Mouse (Mus musculus) hematopoietic stem cell, adult 5-6 weeks (primary cell): ENCODE measurements around the gene Cdk6. TPM values are rescaled to one million over a fixed set of nuclear protein-coding genes. Genes with fewer than 3 reads are reported as not detected.

Experiments used
- ATAC-seq, 2 experiments: fragments of 125-278 bp in 1 of 2; replicated peaks in 1 of 2; 2 replicates each; pipeline ENCODE4 v1.8.0; 2016 to 2017; ENCODE audit warnings: inconsistent platforms in 2 of 2, mild to moderate bottlenecking in 2 of 2, moderate number of reproducible peaks in 2 of 2, low read depth in 1 of 2, moderate TSS enrichment in 1 of 2; ENCODE audit not compliant: low FRiP score in 2 of 2, poor library complexity in 2 of 2, severe bottlenecking in 2 of 2, insufficient read depth in 1 of 2, low TSS enrichment in 1 of 2
- total RNA-seq: library from RNA; stranded (forward); fragments of 172-1452, 232-1000 nt; gene quantifications from 2 replicates; pipeline ENCODE4 v1.2.3, GENCODE M21; 2017

Cdk6 gene
- total RNA-seq, 1 experiment from 2014 or later: 171 TPM

GRCm38 (mm10) chr5:3488146-3488774 lies 147.0 kb downstream of the Cdk6 start:
- ATAC-seq: no peak

- ATAC-seq: no peak
These were observed 149.1 kb downstream of the Cdk6 start for GRCm38 (mm10) chr5:3490358-3490757.

- peak in 1 of 2 experiments; percentile 27; a peak in 2 of 4 replicates for ATAC-seq
These were observed 149.8 kb downstream of the Cdk6 start for GRCm38 (mm10) chr5:3491084-3491483.

GRCm38 (mm10) chr5:3491883-3492282 lies 150.6 kb downstream of the Cdk6 start:
- ATAC-seq: peak in 1 of 2 experiments; percentile 19; a peak in 1 of 4 replicates

- no peak for ATAC-seq
These were observed 151.7 kb downstream of the Cdk6 start for GRCm38 (mm10) chr5:3492776-3493636.

- ATAC-seq: no peak
These were observed 152.7 kb downstream of the Cdk6 start for GRCm38 (mm10) chr5:3493968-3494367.

- ATAC-seq: peak; percentile 63 to 70
These were observed 153.3 kb downstream of the Cdk6 start for GRCm38 (mm10) chr5:3494452-3495187.

- peak; percentile 23 to 29; a peak in 3 of 4 replicates for ATAC-seq
These were observed 156.2 kb downstream of the Cdk6 start for GRCm38 (mm10) chr5:3497505-3497925.

- ATAC-seq: no peak
These were observed 159.0 kb downstream of the Cdk6 start for GRCm38 (mm10) chr5:3500298-3500697.

GRCm38 (mm10) chr5:3500957-3501563 lies 159.8 kb downstream of the Cdk6 start:
- no peak for ATAC-seq

- ATAC-seq: no peak
These were observed 160.3 kb downstream of the Cdk6 start for GRCm38 (mm10) chr5:3501564-3502001.

GRCm38 (mm10) chr5:3502610-3503350 lies 161.5 kb downstream of the Cdk6 start:
- ATAC-seq: peak; percentile 40 to 63; a peak in 3 of 4 replicates

GRCm38 (mm10) chr5:3503373-3503772 lies 162.1 kb downstream of the Cdk6 start:
- ATAC-seq: no peak

GRCm38 (mm10) chr5:3503836-3504323 lies 162.6 kb downstream of the Cdk6 start:
- ATAC-seq: no peak

- ATAC-seq: no peak
These were observed 163.2 kb downstream of the Cdk6 start for GRCm38 (mm10) chr5:3504453-3504852.

- ATAC-seq: no peak
These were observed 164.3 kb downstream of the Cdk6 start for GRCm38 (mm10) chr5:3505553-3505952.
